Mouse (Mus musculus): ENCODE measurements around the gene Pogk.

- TF ChIP-seq CTCF (IDR thresholded peaks at IDR 0.05; ENCODE audit: control insufficient read depth, insufficient read depth, insufficient read length) (no peak), MAX (IDR thresholded peaks at IDR 0.05) (no peak), USF1 (IDR thresholded peaks at IDR 0.05; ENCODE audit: low read depth) (no peak), MYOD1 (IDR thresholded peaks at IDR 0.05; ENCODE audit: control insufficient read depth, insufficient read length, low read depth) (no peak), MYOG (IDR thresholded peaks at IDR 0.05; ENCODE audit: control insufficient read depth, extremely low read depth, insufficient read length) (no peak)
Measured at GRCm38 (mm10) chr1:166412266-166412665, 2.6 kb upstream of the Pogk start.
